Mouse (Mus musculus): Measurements from ENCODE around the gene Khdc1c. TPM values are rescaled to one million over a fixed set of nuclear protein-coding genes. Genes with fewer than 3 reads are reported as not detected.
A peak's percentile ranks its signal among the peaks of the same experiment; 100 is the strongest.
"Not testable (repeated sequence)": the region's sequence is repeated elsewhere in the genome, so short reads cannot be mapped to it uniquely, and the experiment has no call there.

Khdc1c gene
- polyA plus RNA-seq, 1 experiment: not detected

DNA sequence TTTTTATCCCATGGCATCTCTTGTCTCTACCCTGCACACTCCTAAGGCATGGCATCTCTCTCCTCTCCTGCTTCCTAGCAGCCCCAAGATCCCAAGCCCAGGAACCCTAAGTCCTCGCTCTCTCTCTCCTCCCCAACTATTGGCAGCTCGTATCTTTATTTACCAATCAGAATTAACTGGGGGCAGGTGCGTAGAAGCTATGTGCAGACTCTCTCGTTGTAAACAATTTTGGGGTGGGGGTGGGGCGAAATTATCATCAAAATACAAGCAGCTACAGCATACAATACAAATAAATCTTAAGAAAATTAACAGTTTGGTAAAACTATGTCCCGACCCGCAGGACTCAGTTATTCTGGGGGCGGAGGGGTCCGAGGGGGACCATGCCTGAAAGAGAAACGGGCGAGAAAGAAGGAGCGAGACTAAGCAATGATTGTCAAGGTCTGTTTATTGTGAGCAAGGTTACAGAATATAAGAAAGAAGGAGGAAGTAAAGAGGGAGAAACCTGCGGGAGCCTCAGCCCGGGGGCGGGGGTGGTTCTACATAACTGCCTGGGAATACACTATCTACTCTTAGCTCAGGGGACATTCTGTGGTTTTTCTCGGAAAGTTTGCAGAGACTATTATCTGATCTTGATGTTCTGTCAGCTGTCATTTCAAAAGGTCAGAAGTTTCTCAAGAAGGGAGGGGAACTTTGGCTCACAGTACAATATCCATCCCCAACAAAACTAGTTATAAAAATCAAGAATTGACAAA lies 34.7 kb upstream of the Khdc1c start:
- H3K4me3 ChIP-seq (ENCODE audit: control insufficient read depth, insufficient read depth, low read length): peak overlapping the region; percentile 42
- no peaks in the 10 kb centered on the region for H3K36me3 ChIP-seq (ENCODE audit: control insufficient read depth, insufficient read depth, low read length)
- 8% methylated on average over 16 of the region's 16 CpGs for WGBS
- TF ChIP-seq CTCF (IDR thresholded peaks at IDR 0.05; ENCODE audit: borderline replicate concordance, control insufficient read depth, extremely low read depth, insufficient read depth, low read length, poor library complexity) (no peak), POLR2A (IDR thresholded peaks at IDR 0.05; ENCODE audit: control insufficient read depth, extremely low read depth, insufficient read depth, low read length, poor library complexity) (no peak)
- H3K27ac ChIP-seq (ENCODE audit: control insufficient read depth, insufficient read depth, low read length): peak overlapping the region; percentile 80
- H3K4me1 ChIP-seq (replicated peaks; ENCODE audit: control insufficient read depth, insufficient read depth, low read length): 0 out of 2 replicates have a peak, but pooled peaks cover 2% of the 10 kb centered on the region
- DNase-seq: peak; percentile 43
- no peaks in the 10 kb centered on the region for H3K27me3 ChIP-seq (ENCODE audit: control insufficient read depth, insufficient read depth, low read length)

DNA sequence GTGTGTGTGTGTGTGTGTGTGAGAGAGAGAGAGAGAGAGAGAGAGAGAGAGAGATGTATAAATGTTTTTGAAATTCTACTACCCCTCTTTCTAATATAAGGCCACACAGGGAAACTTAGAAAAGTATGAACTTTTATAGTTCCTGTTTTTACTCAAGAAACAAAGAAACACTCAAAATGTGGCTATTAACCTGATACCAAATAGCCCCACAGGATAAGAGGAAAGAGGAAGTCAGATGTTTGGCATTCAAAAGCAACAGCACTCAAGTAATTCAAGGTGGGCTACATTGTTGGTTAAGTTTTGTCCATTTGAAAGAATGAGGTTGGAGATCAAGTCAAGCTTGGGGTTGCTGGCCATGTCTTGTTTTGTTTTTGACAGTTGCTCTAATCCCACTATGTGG lies 32.3 kb upstream of the Khdc1c start:
- Histone ChIP-seq H3K27ac (ENCODE audit: control insufficient read depth, insufficient read depth, low read length) (no peak overlapping the region), H3K4me3 (ENCODE audit: control insufficient read depth, insufficient read depth, low read length) (no peak overlapping the region), H3K4me1 (replicated peaks; ENCODE audit: control insufficient read depth, insufficient read depth, low read length) (0 out of 2 replicates have a peak, but pooled peaks cover 2% of the 10 kb centered on the region), H3K36me3 (ENCODE audit: control insufficient read depth, insufficient read depth, low read length) (no peaks in the 10 kb centered on the region), H3K27me3 (ENCODE audit: control insufficient read depth, insufficient read depth, low read length) (no peaks in the 10 kb centered on the region)
- TF ChIP-seq POLR2A (IDR thresholded peaks at IDR 0.05; ENCODE audit: control insufficient read depth, extremely low read depth, insufficient read depth, low read length, poor library complexity): no peak
- TF ChIP-seq CTCF (IDR thresholded peaks at IDR 0.05; ENCODE audit: borderline replicate concordance, control insufficient read depth, extremely low read depth, insufficient read depth, low read length, poor library complexity): no peak
- no peak for DNase-seq

- no peak for TF ChIP-seq POLR2A (IDR thresholded peaks at IDR 0.05; ENCODE audit: control insufficient read depth, extremely low read depth, insufficient read depth, low read length, poor library complexity)
- no peak for TF ChIP-seq CTCF (IDR thresholded peaks at IDR 0.05; ENCODE audit: borderline replicate concordance, control insufficient read depth, extremely low read depth, insufficient read depth, low read length, poor library complexity)
- Histone ChIP-seq H3K4me1 (replicated peaks; ENCODE audit: control insufficient read depth, insufficient read depth, low read length) (no peaks in the 10 kb centered on the region), H3K4me3 (ENCODE audit: control insufficient read depth, insufficient read depth, low read length) (no peak overlapping the region), H3K27me3 (ENCODE audit: control insufficient read depth, insufficient read depth, low read length) (no peaks in the 10 kb centered on the region), H3K36me3 (ENCODE audit: control insufficient read depth, insufficient read depth, low read length) (no peaks in the 10 kb centered on the region), H3K27ac (ENCODE audit: control insufficient read depth, insufficient read depth, low read length) (no peak overlapping the region)
- DNase-seq: no peak
- 100% methylated on average over 1 of the region's 1 CpGs for WGBS
Observed at GRCm38 (mm10) chr1:21340745-21341144, 27.4 kb upstream of the Khdc1c start.

- Histone ChIP-seq H3K27me3 (ENCODE audit: control insufficient read depth, insufficient read depth, low read length) (no peaks in the 10 kb centered on the region), H3K4me1 (replicated peaks; ENCODE audit: control insufficient read depth, insufficient read depth, low read length) (peaks cover 1% of the 10 kb centered on the region; the same call in 1 of the 2 replicates), H3K36me3 (ENCODE audit: control insufficient read depth, insufficient read depth, low read length) (no peaks in the 10 kb centered on the region), H3K4me3 (ENCODE audit: control insufficient read depth, insufficient read depth, low read length) (no peak overlapping the region), H3K27ac (ENCODE audit: control insufficient read depth, insufficient read depth, low read length) (no peak overlapping the region)
- 64% methylated on average over 4 of the region's 4 CpGs for WGBS
- DNase-seq: peak; percentile 55
- no peak for TF ChIP-seq POLR2A (IDR thresholded peaks at IDR 0.05; ENCODE audit: control insufficient read depth, extremely low read depth, insufficient read depth, low read length, poor library complexity)
- TF ChIP-seq CTCF (IDR thresholded peaks at IDR 0.05; ENCODE audit: borderline replicate concordance, control insufficient read depth, extremely low read depth, insufficient read depth, low read length, poor library complexity): no peak
Observed at GRCm38 (mm10) chr1:21344253-21344652, 23.9 kb upstream of the Khdc1c start.

DNA sequence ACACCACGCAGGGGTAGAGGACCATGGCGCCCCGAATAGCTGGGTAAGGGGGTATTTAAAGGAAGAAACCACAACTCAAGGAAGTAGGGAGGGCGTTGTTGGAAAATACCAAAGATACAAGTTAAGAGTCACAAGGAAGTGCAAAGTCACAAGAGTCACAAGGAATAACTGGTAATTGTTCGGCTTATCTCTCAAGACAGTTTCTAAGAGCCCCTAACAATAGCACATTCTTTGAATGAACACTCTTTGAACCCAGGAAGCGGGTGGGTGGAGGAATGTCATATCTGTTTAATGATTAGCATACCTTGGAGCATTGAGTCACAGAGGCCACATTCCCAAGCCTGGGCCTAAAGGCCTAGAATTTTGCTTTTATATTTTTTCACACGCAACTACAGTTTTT lies 23.4 kb upstream of the Khdc1c start:
- H3K4me3 ChIP-seq (ENCODE audit: control insufficient read depth, insufficient read depth, low read length); H3K27ac ChIP-seq (ENCODE audit: control insufficient read depth, insufficient read depth, low read length); H3K27me3 ChIP-seq (ENCODE audit: control insufficient read depth, insufficient read depth, low read length); DNase-seq; H3K36me3 ChIP-seq (ENCODE audit: control insufficient read depth, insufficient read depth, low read length); H3K4me1 ChIP-seq (replicated peaks; ENCODE audit: control insufficient read depth, insufficient read depth, low read length): not testable (repeated sequence)
- 86% methylated on average over 7 of the region's 7 CpGs for WGBS

GRCm38 (mm10) chr1:21349341-21349740 lies 18.8 kb upstream of the Khdc1c start, which contains the start of gene Khdc1a:
Khdc1a (plus strand) TSS chr1:21349641.
- WGBS: 62% methylated on average over 2 of the region's 2 CpGs
- H3K36me3 ChIP-seq (ENCODE audit: control insufficient read depth, insufficient read depth, low read length): no peaks in the 10 kb centered on the region
- no peak for DNase-seq
- no peak within 1 kb of the TSS for H3K27ac ChIP-seq (ENCODE audit: control insufficient read depth, insufficient read depth, low read length)
- no peak for TF ChIP-seq POLR2A (IDR thresholded peaks at IDR 0.05; ENCODE audit: control insufficient read depth, extremely low read depth, insufficient read depth, low read length, poor library complexity)
- no peak for TF ChIP-seq CTCF (IDR thresholded peaks at IDR 0.05; ENCODE audit: borderline replicate concordance, control insufficient read depth, extremely low read depth, insufficient read depth, low read length, poor library complexity)
- H3K4me1 ChIP-seq (replicated peaks; ENCODE audit: control insufficient read depth, insufficient read depth, low read length): peaks cover 4% of the 10 kb centered on the region; the same call in 1 of the 2 replicates
- no peaks in the 10 kb centered on the region for H3K27me3 ChIP-seq (ENCODE audit: control insufficient read depth, insufficient read depth, low read length)
- no peak within 1 kb of the TSS for H3K4me3 ChIP-seq (ENCODE audit: control insufficient read depth, insufficient read depth, low read length)

DNA sequence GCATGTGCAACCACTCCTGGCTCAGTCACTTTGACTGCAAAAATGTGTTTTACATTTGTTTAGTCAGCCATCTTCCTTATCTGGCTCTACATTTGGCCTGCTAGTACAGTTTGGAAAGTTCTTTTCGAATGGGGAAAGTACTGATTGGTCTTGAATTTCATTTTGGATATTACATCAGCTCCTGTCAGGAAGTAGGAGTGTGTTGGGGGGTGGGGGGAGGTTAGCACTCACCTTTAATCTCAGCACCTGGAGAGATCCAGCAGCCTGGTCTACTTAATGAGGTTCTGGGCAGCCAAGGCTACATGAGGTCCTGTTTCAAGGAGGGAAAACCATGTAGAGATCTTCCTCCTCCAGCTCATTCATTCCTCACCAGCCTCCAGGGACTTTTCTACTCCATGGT lies 15.1 kb downstream of the Khdc1c start, which contains the start of gene Khdc1b:
Gene Khdc1b (plus strand): TSS at position 301 of the 400 bp plus-strand sequence.
- TF ChIP-seq CTCF (IDR thresholded peaks at IDR 0.05; ENCODE audit: borderline replicate concordance, control insufficient read depth, extremely low read depth, insufficient read depth, low read length, poor library complexity): no peak
- TF ChIP-seq POLR2A (IDR thresholded peaks at IDR 0.05; ENCODE audit: control insufficient read depth, extremely low read depth, insufficient read depth, low read length, poor library complexity): no peak
- WGBS: 94% methylated on average over 1 of the region's 1 CpGs
- Histone ChIP-seq H3K27me3 (ENCODE audit: control insufficient read depth, insufficient read depth, low read length) (no peaks in the 10 kb centered on the region), H3K4me1 (replicated peaks; ENCODE audit: control insufficient read depth, insufficient read depth, low read length) (no peaks in the 10 kb centered on the region), H3K4me3 (ENCODE audit: control insufficient read depth, insufficient read depth, low read length) (no peak within 1 kb of the TSS), H3K27ac (ENCODE audit: control insufficient read depth, insufficient read depth, low read length) (no peak within 1 kb of the TSS), H3K36me3 (ENCODE audit: control insufficient read depth, insufficient read depth, low read length) (no peaks in the 10 kb centered on the region)
- no peak for DNase-seq

All from thymus, adult 2 months (tissue).